Mouse (Mus musculus) myocyte (in vitro differentiated cells): ENCODE measurements around the gene Gm20388. TPM values are rescaled to one million over a fixed set of nuclear protein-coding genes. Genes with fewer than 3 reads are reported as not detected.

ENCODE experiments used
- H3K27me3 ChIP-seq: one replicate; pipeline ENCODE4 v1.6.1; 2011; ENCODE audit not compliant: control insufficient read depth, insufficient read depth, insufficient read length
- H3K36me3 ChIP-seq: one replicate; pipeline ENCODE4 v1.6.1; 2011; ENCODE audit not compliant: control insufficient read depth, insufficient read depth
- H3K4me2 ChIP-seq: one replicate; pipeline ENCODE4 v1.6.1; 2011; ENCODE audit warnings: low read depth, control low read depth
- H3K4me3 ChIP-seq: one replicate; pipeline ENCODE4 v1.5.1; 2011; ENCODE audit warnings: mild to moderate bottlenecking, control low read depth, moderate library complexity
- H3K79me2 ChIP-seq: one replicate; pipeline ENCODE4 v1.6.1; 2011; ENCODE audit not compliant: control insufficient read depth, insufficient read depth
- H3ac ChIP-seq: one replicate; pipeline ENCODE4 v1.6.1; 2011; ENCODE audit not compliant: control insufficient read depth, insufficient read length
- CEBPB ChIP-seq: IDR thresholded peaks from 2 replicates; pipeline ENCODE4 v1.6.1; 2011; ENCODE audit warnings: mild to moderate bottlenecking, moderate library complexity; ENCODE audit not compliant: poor library complexity, insufficient read depth, severe bottlenecking
- E2F4 ChIP-seq: IDR thresholded peaks from one replicate; pipeline ENCODE4 v1.6.1; 2011; ENCODE audit warnings: mild to moderate bottlenecking, control low read depth, moderate library complexity; ENCODE audit not compliant: insufficient read depth
- MAX ChIP-seq: IDR thresholded peaks from one replicate; pipeline ENCODE4 v1.6.1; 2011; ENCODE audit warnings: low read depth, mild to moderate bottlenecking, control low read depth
- MYOD1 ChIP-seq, 3 experiments: IDR thresholded peaks; one replicate each; pipeline ENCODE4 v1.6.1; 2011; ENCODE audit warnings: control low read depth in 2 of 3, low read depth in 2 of 3, mild to moderate bottlenecking in 2 of 3, moderate library complexity in 1 of 3; ENCODE audit not compliant: insufficient read length in 2 of 3, control insufficient read depth in 1 of 3
- MYOG ChIP-seq, 3 experiments: IDR thresholded peaks; one replicate each; pipeline ENCODE4 v1.6.1; 2011; ENCODE audit warnings: control low read depth in 2 of 3, low read depth in 2 of 3, mild to moderate bottlenecking in 2 of 3; ENCODE audit not compliant: insufficient read length in 2 of 3, control insufficient read depth in 1 of 3, insufficient read depth in 1 of 3
- POLR2A ChIP-seq: IDR thresholded peaks from one replicate; pipeline ENCODE4 v1.6.1; 2011; ENCODE audit warnings: low read depth, mild to moderate bottlenecking, control low read depth, moderate library complexity; ENCODE audit not compliant: insufficient read length
- POLR2AphosphoS2 ChIP-seq: IDR thresholded peaks from one replicate; pipeline ENCODE4 v1.6.1; 2011; ENCODE audit warnings: low read depth, control low read depth; ENCODE audit not compliant: insufficient read length
- REST ChIP-seq: IDR thresholded peaks from one replicate; pipeline ENCODE4 v1.6.1; 2011; ENCODE audit warnings: mild to moderate bottlenecking, control low read depth, moderate library complexity; ENCODE audit not compliant: insufficient read depth, insufficient read length
- SRF ChIP-seq: IDR thresholded peaks from one replicate; pipeline ENCODE4 v1.6.1; 2011; ENCODE audit warnings: low read depth; ENCODE audit not compliant: control insufficient read depth, insufficient read length
- TCF12 ChIP-seq: IDR thresholded peaks from one replicate; pipeline ENCODE4 v1.6.1; 2011; ENCODE audit warnings: mild to moderate bottlenecking, control low read depth; ENCODE audit not compliant: poor library complexity, insufficient read depth, severe bottlenecking
- TCF3 ChIP-seq: IDR thresholded peaks from one replicate; pipeline ENCODE4 v1.6.1; 2011; ENCODE audit warnings: low read depth, control low read depth; ENCODE audit not compliant: insufficient read length
- USF1 ChIP-seq: IDR thresholded peaks from one replicate; pipeline ENCODE4 v1.6.1; 2011; ENCODE audit warnings: low read depth, mild to moderate bottlenecking, control low read depth, moderate library complexity
- polyA plus RNA-seq: library from polyadenylated mRNA; unstranded; fragments of >200 nt; fragmentation: generic; extraction: Trizol; gene quantifications from one replicate; pipeline ENCODE4 v1.2.1, GENCODE M21; 2012; ENCODE audit warnings: missing spikeins

The Gm20388 gene
- polyA plus RNA-seq, 1 experiment = 15.3 TPM

- no peak overlapping the region for H3K4me3 ChIP-seq
- H3K79me2 ChIP-seq = no peaks in the 10 kb centered on the region
- no peak overlapping the region for H3ac ChIP-seq
- no peaks in the 10 kb centered on the region for H3K36me3 ChIP-seq
- no peak overlapping the region for H3K4me2 ChIP-seq
- TF ChIP-seq POLR2AphosphoS2 (no peak), SRF (no peak), TCF12 (no peak), MYOG (IDR thresholded peaks at IDR 0.05; ENCODE audit: control insufficient read depth in 1 of 3, insufficient read depth in 1 of 3, insufficient read length in 2 of 3, low read depth in 2 of 3) (no peak), USF1 (no peak), TCF3 (no peak), MAX (no peak), E2F4 (no peak), CEBPB (no peak), REST (no peak), MYOD1 (IDR thresholded peaks at IDR 0.05; ENCODE audit: control insufficient read depth in 1 of 3, insufficient read length in 2 of 3, low read depth in 2 of 3) (no peak), POLR2A (no peak)
- no peaks in the 10 kb centered on the region for H3K27me3 ChIP-seq
These were observed 487.1 kb downstream of the Gm20388 start for GRCm38 (mm10) chr8:120397444-120398411.

- H3K79me2 ChIP-seq = no peaks in the 10 kb centered on the region
- H3K4me2 ChIP-seq = no peak overlapping the region
- H3ac ChIP-seq = no peak overlapping the region
- TF ChIP-seq USF1 (no peak), MYOD1 (IDR thresholded peaks at IDR 0.05; ENCODE audit: control insufficient read depth in 1 of 3, insufficient read length in 2 of 3, low read depth in 2 of 3) (no peak)
- H3K36me3 ChIP-seq = no peaks in the 10 kb centered on the region
- no peaks in the 10 kb centered on the region for H3K27me3 ChIP-seq
- no peak overlapping the region for H3K4me3 ChIP-seq
These were observed 488.7 kb downstream of the Gm20388 start for GRCm38 (mm10) chr8:120399212-120399934.

- no peaks in the 10 kb centered on the region for H3K27me3 ChIP-seq
- H3ac ChIP-seq = no peak overlapping the region
- no peak overlapping the region for H3K4me3 ChIP-seq
- no peaks in the 10 kb centered on the region for H3K36me3 ChIP-seq
- H3K4me2 ChIP-seq = no peak overlapping the region
- TF ChIP-seq MYOD1 (IDR thresholded peaks at IDR 0.05; ENCODE audit: control insufficient read depth in 1 of 3, insufficient read length in 2 of 3, low read depth in 2 of 3) = no peak
- no peak for TF ChIP-seq REST
- TF ChIP-seq USF1 = no peak
- TF ChIP-seq CEBPB = no peak
- TF ChIP-seq MYOG (IDR thresholded peaks at IDR 0.05; ENCODE audit: control insufficient read depth in 1 of 3, insufficient read depth in 1 of 3, insufficient read length in 2 of 3, low read depth in 2 of 3) = no peak
- no peak for TF ChIP-seq TCF3
- TF ChIP-seq POLR2AphosphoS2 = no peak
- TF ChIP-seq TCF12 = no peak
- TF ChIP-seq MAX = no peak
- no peak for TF ChIP-seq E2F4
- no peaks in the 10 kb centered on the region for H3K79me2 ChIP-seq
These were observed 490.6 kb downstream of the Gm20388 start for GRCm38 (mm10) chr8:120401216-120401615.

GRCm38 (mm10) chr8:120401712-120402111, 491.1 kb downstream of the Gm20388 start:
- no peaks in the 10 kb centered on the region for H3K79me2 ChIP-seq
- H3K27me3 ChIP-seq = no peaks in the 10 kb centered on the region
- H3ac ChIP-seq = no peak overlapping the region
- no peak overlapping the region for H3K4me3 ChIP-seq
- TF ChIP-seq MYOG (IDR thresholded peaks at IDR 0.05; ENCODE audit: control insufficient read depth in 1 of 3, insufficient read depth in 1 of 3, insufficient read length in 2 of 3, low read depth in 2 of 3) (no peak), POLR2AphosphoS2 (no peak), USF1 (no peak), CEBPB (no peak), MAX (no peak), REST (no peak), TCF3 (no peak), MYOD1 (IDR thresholded peaks at IDR 0.05; ENCODE audit: control insufficient read depth in 1 of 3, insufficient read length in 2 of 3, low read depth in 2 of 3) (no peak), E2F4 (no peak), SRF (no peak), POLR2A (no peak), TCF12 (no peak)
- H3K4me2 ChIP-seq = no peak overlapping the region
- H3K36me3 ChIP-seq = no peaks in the 10 kb centered on the region
